Mouse (Mus musculus) forebrain, embryonic 13.5 days (tissue): ENCODE results near the gene Nup54. TPM values are rescaled to one million over a fixed set of nuclear protein-coding genes. Genes with fewer than 3 reads are reported as not detected.
A peak's percentile ranks its signal among the peaks of the same experiment; 100 is the strongest.

Source experiments
- ATAC-seq: fragments of 200-750 bp; cut with Nextera tagmentation; 2 replicates; pipeline ENCODE4 v1.8.0; 2017
- H3K27ac ChIP-seq: fragments of 300-500 bp; sonication (generic); 2 replicates; pipeline ENCODE4 v1.5.1; 2015; ENCODE audit warnings: inconsistent platforms, mild to moderate bottlenecking, moderate library complexity
- H3K27me3 ChIP-seq: fragments of 300-500 bp; sonication (generic); 2 replicates; pipeline ENCODE4 v1.6.1; 2015; ENCODE audit warnings: mild to moderate bottlenecking, inconsistent platforms
- H3K36me3 ChIP-seq: fragments of 300-500 bp; sonication (generic); 2 replicates; pipeline ENCODE4 v1.6.1; 2015; ENCODE audit warnings: mild to moderate bottlenecking, inconsistent platforms; ENCODE audit not compliant: poor library complexity, severe bottlenecking
- H3K4me1 ChIP-seq: fragments of 300-500 bp; sonication (generic); 2 replicates; pipeline ENCODE4 v1.6.1; 2015; ENCODE audit warnings: inconsistent platforms
- H3K4me2 ChIP-seq: fragments of 300-500 bp; sonication (generic); 2 replicates; pipeline ENCODE4 v1.6.1; 2015; ENCODE audit warnings: inconsistent platforms, mild to moderate bottlenecking, moderate library complexity
- H3K4me3 ChIP-seq: fragments of 300-500 bp; sonication (generic); 2 replicates; pipeline ENCODE4 v1.5.1; 2015; ENCODE audit warnings: mild to moderate bottlenecking, inconsistent platforms
- H3K9ac ChIP-seq: fragments of 300-500 bp; sonication (generic); 2 replicates; pipeline ENCODE4 v1.6.1; 2015; ENCODE audit warnings: mild to moderate bottlenecking, inconsistent platforms
- H3K9me3 ChIP-seq: fragments of 300-500 bp; sonication (generic); replicated peaks from 2 replicates; pipeline ENCODE4 v1.6.1; 2016; ENCODE audit warnings: inconsistent platforms
- WGBS: fragments of 180-500 bp; shearing (Covaris S2); methylation state at CpG from one replicate; pipeline ENCODE4 v1.1.7; 2015; 5-methylcytosine and 5-hydroxymethylcytosine counted together
- polyA plus RNA-seq: library from polyadenylated mRNA; unstranded; fragments of >200 nt; fragmentation: Nextera tagmentation; extraction: Ambion mirVana; gene quantifications from 2 replicates; pipeline ENCODE4 v1.2.1, GENCODE M21; 2015

Gene Nup54
- polyA plus RNA-seq, 1 experiment from 2014 or later: 56.1 TPM

DNA sequence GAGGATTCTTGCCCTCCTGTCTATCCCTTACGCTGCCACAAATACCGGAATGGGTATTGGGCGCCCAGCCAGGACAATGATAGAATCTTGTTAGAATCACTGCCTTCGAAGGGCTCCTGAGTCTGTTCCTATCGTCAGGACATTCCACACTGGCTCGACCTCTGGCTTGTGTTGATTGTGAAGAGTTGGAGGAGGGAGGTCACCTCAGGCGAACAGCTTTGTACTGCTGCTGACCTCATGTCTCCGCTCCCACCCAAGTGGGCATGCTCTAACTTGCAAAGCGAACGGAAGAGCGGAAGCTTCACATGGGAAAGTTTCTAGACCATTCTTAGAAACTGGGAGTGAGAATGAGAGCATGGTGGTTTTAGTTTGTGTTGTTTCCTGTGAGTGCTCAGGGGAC is 47.6 kb downstream of the Nup54 start:
- Histone ChIP-seq H3K4me1 (no peaks in the 10 kb centered on the region), H3K27ac (no peak overlapping the region), H3K9ac (no peak overlapping the region), H3K4me2 (no peak overlapping the region), H3K36me3 (no peaks in the 10 kb centered on the region), H3K9me3 (no peaks in the 10 kb centered on the region), H3K4me3 (no peak overlapping the region), H3K27me3 (peaks cover 25% of the 10 kb centered on the region)
- no peak for ATAC-seq
- WGBS: 80% methylated on average over 11 of the region's 11 CpGs

DNA sequence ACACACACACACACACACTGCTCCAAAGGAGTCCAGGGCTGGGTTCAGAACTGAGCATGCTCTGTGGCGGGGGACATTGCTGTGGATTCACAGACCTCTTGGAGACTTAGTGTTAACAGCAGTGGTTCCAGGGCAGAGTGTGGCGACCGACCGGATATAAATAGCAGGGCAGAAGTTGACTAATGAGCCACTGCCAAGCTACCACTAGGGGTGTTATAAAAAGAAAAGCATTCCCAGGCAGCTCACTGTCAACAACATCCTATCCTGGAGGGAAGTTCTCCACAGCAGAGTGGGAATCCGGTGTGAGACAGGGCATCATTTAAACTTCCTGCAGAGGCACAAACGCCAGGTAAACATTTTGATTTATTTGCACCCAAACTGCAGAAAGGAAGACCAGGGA is 48.4 kb downstream of the Nup54 start:
- Histone ChIP-seq H3K27me3 (peaks cover 17% of the 10 kb centered on the region), H3K27ac (no peak overlapping the region)
- ATAC-seq: no peak

DNA sequence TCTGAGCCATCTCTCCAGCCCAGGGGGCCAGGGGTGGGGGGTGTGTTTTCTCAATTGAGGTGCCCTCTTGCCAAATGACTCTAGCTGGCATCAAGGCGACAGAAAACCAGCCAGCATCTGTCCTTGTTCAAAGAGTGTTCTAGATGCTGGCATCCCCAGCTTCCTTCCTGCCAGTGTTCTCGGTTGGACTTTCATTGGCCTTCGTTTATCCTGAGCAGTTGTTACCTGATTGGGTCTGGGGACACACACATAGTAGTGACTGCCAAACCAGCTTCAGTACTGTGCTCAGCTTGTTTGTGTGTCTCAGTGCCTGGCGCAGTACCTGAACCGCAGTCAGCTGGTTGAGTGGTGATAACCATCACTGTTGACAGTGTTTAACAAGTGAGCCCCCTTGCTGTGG is 48.9 kb downstream of the Nup54 start:
- Histone ChIP-seq H3K4me2 (no peak overlapping the region), H3K27ac (no peak overlapping the region), H3K4me3 (no peak overlapping the region), H3K27me3 (peaks cover 12% of the 10 kb centered on the region), H3K4me1 (no peaks in the 10 kb centered on the region), H3K9ac (no peak overlapping the region), H3K36me3 (no peaks in the 10 kb centered on the region), H3K9me3 (no peaks in the 10 kb centered on the region)
- 89% methylated on average over 5 of the region's 5 CpGs for WGBS
- no peak for ATAC-seq

More for the DNA sequence above, 48.4 kb downstream of the Nup54 start:
- Histone ChIP-seq H3K36me3 (no peaks in the 10 kb centered on the region), H3K4me1 (no peaks in the 10 kb centered on the region), H3K4me2 (no peak overlapping the region), H3K4me3 (no peak overlapping the region), H3K9ac (no peak overlapping the region), H3K9me3 (no peaks in the 10 kb centered on the region)
- 58% methylated on average over 6 of the region's 6 CpGs for WGBS

DNA sequence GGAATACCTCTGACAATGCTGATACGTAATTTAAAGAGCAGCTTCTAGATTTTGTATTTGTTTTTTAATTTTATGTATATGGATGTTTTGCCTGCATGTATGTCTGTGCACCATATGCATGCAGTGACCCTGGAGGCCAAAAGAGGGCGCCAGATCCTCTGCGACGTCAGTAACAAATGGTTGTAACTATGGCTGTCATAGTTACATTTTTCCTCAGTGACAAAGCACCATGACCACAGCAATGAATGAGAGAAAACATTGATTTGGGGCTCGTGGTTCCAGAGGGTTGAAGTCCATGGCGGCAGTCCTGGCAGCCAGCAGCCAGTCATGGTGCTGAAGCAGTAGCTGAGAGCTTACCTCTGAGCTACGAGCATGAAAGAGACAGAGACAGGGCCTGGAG is 50.2 kb downstream of the Nup54 start:
- no peak overlapping the region for H3K27ac ChIP-seq
- H3K9me3 ChIP-seq: no peaks in the 10 kb centered on the region
- no peaks in the 10 kb centered on the region for H3K36me3 ChIP-seq
- peaks cover 1% of the 10 kb centered on the region; the same call in 1 of the 2 replicates for H3K27me3 ChIP-seq
- no peak overlapping the region for H3K4me3 ChIP-seq
- H3K4me1 ChIP-seq: no peaks in the 10 kb centered on the region
- no peak for ATAC-seq
- H3K9ac ChIP-seq: no peak overlapping the region
- 47% methylated on average over 7 of the region's 7 CpGs for WGBS
- no peak overlapping the region for H3K4me2 ChIP-seq

DNA sequence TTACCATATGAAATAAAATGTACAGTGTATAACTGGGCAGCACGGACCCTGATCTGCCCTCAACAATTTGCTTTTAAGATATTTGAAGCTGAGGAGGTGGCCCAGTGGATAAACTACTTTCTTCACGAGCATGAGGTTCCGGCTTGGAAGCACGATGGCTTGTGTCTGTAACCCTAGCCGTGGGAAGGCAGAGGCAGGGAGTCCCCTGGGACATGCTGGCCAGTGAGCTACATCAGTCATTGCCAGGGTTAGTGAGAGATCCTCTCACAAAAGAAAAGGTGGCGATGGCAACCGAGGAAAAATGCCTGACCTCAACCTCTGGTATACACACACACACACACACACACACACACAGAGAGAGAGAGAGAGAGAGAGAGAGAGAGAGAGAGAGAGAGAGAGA is 51.3 kb downstream of the Nup54 start:
- H3K27ac ChIP-seq: no peak overlapping the region
- 80% methylated on average over 7 of the region's 7 CpGs for WGBS
- H3K4me1 ChIP-seq: no peaks in the 10 kb centered on the region
- no peak overlapping the region for H3K4me3 ChIP-seq
- H3K4me2 ChIP-seq: no peak overlapping the region
- no peaks in the 10 kb centered on the region for H3K27me3 ChIP-seq
- H3K9ac ChIP-seq: no peak overlapping the region
- no peak for ATAC-seq
- no peaks in the 10 kb centered on the region for H3K36me3 ChIP-seq
- H3K9me3 ChIP-seq: no peaks in the 10 kb centered on the region

DNA sequence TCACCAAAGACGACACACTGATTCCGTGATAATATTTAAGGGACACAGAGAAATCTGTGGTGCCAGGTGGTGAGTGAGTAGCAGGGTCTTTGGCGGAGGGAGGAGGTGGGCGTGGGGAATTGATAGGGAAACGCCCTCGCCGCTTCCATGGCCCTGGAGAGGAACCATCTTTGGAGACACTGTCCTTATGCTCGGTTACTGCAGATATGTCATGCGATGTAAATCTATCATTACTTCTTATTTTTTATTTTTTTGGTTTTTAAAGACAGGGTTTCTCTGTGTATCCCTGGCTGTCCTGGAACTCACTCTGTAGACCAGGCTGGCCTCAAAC is 52.7 kb downstream of the Nup54 start:
- Histone ChIP-seq H3K27me3 (no peaks in the 10 kb centered on the region), H3K4me3 (no peak overlapping the region), H3K4me2 (no peak overlapping the region), H3K36me3 (no peaks in the 10 kb centered on the region), H3K9ac (no peak overlapping the region), H3K4me1 (peaks cover 3% of the 10 kb centered on the region; the same call in 1 of the 2 replicates), H3K9me3 (no peaks in the 10 kb centered on the region), H3K27ac (no peak overlapping the region)
- ATAC-seq: peak; percentile 20
- WGBS: 64% methylated on average over 9 of the region's 9 CpGs

DNA sequence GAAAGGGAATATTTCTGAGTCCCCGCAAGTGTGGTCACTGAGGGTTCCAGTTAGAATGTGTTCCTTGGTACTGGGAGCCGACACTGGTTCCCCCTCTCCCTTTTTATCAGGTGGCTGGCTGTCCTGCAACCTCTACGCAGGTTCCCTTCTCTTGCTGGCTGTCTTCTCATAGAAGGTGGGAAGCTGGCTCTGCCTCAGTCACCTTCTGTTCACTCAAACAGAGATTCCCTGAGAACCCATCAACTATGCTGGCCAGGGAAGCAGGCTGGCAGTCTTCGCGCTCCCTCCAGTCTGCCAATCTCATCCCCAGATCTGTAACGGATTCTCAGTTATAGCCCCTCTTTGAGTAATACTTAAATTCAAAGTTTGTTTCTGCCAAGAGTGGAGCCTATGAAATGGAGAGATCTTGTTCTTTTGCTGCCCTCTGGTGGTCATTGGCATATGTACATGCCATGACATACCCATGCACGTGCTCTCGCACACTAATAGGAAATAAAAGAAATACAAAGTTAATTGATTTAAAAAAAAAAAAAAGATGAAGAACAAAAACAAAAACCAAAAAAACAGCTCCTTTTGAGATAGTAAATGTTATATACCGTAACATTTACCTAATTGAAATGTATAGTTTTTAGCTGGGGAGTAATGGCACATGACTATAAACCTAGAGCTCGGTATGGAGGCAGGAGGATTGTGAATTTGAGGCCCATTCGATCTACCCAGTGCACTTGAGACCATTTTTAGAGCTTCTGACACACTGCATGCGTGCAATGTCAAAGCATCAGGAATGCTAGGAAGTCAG is 53.3 kb downstream of the Nup54 start:
- Histone ChIP-seq H3K9me3 (no peaks in the 10 kb centered on the region), H3K4me3 (no peak overlapping the region), H3K36me3 (no peaks in the 10 kb centered on the region), H3K27me3 (no peaks in the 10 kb centered on the region), H3K4me1 (peaks cover 9% of the 10 kb centered on the region), H3K27ac (no peak overlapping the region), H3K9ac (no peak overlapping the region), H3K4me2 (no peak overlapping the region)
- 40% methylated on average over 12 of the region's 12 CpGs for WGBS
- ATAC-seq: peak; percentile 90

DNA sequence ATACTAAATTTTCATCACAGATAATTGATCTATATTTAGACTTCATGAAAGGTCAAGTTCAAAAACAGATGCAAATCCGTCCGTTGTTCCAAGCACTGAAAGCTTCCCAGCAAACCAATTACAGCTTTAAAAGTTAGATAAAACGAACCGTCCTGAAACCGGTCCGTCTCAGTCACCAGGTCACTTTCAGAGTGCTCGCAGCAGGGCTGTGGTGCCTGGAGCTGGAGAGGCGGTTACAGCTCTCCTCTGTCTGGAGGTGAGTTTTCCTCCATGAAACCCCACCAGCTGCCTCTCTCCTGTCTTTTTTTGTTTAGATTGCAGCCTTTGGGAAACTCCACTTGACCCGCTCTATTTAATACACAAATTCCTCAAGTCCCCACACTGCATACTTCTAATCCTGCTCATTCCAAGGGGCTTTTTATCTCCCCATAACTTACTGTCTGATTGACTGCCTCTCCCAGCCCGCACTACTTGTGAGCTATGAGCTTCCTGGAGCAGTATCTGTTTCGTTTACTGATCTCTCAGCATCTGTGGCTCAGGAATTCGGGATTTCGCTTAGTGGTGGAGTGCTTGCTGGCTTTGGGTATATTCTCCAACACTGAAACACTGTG is 58.1 kb downstream of the Nup54 start:
- peaks cover 14% of the 10 kb centered on the region for H3K4me1 ChIP-seq
- H3K9me3 ChIP-seq: no peaks in the 10 kb centered on the region
- H3K27ac ChIP-seq: no peak overlapping the region
- no peaks in the 10 kb centered on the region for H3K27me3 ChIP-seq
- H3K36me3 ChIP-seq: no peaks in the 10 kb centered on the region
- peak overlapping the region; percentile 12; the same call in 1 of the 2 replicates for H3K4me2 ChIP-seq
- H3K4me3 ChIP-seq: no peak overlapping the region
- 33% methylated on average over 13 of the region's 13 CpGs for WGBS
- no peak overlapping the region for H3K9ac ChIP-seq
- no peak for ATAC-seq

DNA sequence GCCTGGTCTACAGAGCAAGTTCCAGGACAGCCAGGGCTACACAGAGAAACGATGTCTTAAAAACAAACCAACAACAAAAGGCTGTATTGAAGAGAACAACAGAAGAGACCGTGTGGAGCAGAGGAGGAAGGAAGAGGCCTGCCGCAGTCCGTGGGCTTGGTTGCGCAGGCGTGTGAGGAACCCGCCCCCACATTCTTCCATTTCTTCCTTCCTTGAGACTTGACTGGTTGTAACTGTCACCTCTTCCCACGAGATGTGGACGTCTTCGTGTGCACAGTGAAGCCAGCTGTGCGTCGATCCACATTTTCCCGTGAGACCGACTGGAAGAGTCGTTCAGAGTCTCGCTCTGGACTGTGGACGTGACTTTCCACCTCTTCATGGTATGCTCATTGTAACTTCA is 59.7 kb downstream of the Nup54 start:
- Histone ChIP-seq H3K4me3 (no peak overlapping the region), H3K4me2 (no peak overlapping the region), H3K9ac (no peak overlapping the region), H3K9me3 (no peaks in the 10 kb centered on the region), H3K4me1 (peaks cover 25% of the 10 kb centered on the region), H3K27ac (no peak overlapping the region), H3K27me3 (no peaks in the 10 kb centered on the region), H3K36me3 (no peaks in the 10 kb centered on the region)
- no peak for ATAC-seq
- WGBS: 87% methylated on average over 17 of the region's 17 CpGs

DNA sequence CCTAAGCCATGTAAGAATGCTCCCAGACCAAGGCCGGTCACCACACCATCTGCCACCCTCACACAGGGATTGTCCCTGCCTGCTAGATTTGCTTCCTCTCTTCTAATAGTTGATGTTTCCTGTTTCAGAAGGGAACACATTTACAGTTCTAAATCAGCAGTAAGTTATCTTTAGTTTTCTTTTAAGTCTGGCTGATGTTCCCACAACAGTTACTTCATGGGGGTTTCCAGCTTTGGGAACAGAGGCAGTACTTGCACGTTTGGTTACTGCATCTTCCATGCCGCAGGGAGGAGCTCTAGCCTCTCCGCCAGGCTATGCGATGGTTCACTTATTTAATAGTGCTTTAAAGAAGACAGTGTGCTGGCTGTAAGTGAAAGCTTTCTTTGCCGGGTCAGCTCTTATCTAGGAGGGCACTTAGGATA is 60.3 kb downstream of the Nup54 start:
- Histone ChIP-seq H3K4me1 (peaks cover 25% of the 10 kb centered on the region), H3K27ac (no peak overlapping the region), H3K4me3 (no peak overlapping the region), H3K9me3 (no peaks in the 10 kb centered on the region), H3K36me3 (no peaks in the 10 kb centered on the region), H3K9ac (no peak overlapping the region), H3K27me3 (no peaks in the 10 kb centered on the region), H3K4me2 (no peak overlapping the region)
- WGBS: 81% methylated on average over 6 of the region's 6 CpGs
- ATAC-seq: no peak

DNA sequence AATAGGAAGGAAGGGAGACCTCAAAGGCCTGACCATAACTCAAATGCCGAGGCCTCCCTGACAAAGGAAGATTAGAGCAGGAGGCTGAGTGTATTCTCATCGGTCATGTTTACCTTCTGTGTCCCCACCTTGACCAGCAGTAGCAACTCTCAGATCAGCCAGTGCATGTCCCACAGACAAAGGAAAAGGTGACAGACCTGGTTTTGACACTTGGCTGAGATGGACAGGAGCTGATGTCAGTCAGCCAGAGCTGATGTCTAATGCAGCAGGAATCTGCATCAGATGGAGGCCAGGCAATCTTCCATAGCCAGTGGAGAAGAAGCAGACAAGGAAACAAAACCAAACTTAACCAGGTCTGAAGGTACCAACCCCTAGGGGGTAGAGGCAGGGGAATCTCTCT is 62.4 kb downstream of the Nup54 start:
- Histone ChIP-seq H3K9me3 (no peaks in the 10 kb centered on the region), H3K36me3 (no peaks in the 10 kb centered on the region), H3K27ac (no peak overlapping the region), H3K27me3 (no peaks in the 10 kb centered on the region), H3K4me3 (no peak overlapping the region), H3K4me1 (peaks cover 31% of the 10 kb centered on the region), H3K9ac (no peak overlapping the region), H3K4me2 (no peak overlapping the region)
- no peak for ATAC-seq
- WGBS: 80% methylated on average over 2 of the region's 2 CpGs

DNA sequence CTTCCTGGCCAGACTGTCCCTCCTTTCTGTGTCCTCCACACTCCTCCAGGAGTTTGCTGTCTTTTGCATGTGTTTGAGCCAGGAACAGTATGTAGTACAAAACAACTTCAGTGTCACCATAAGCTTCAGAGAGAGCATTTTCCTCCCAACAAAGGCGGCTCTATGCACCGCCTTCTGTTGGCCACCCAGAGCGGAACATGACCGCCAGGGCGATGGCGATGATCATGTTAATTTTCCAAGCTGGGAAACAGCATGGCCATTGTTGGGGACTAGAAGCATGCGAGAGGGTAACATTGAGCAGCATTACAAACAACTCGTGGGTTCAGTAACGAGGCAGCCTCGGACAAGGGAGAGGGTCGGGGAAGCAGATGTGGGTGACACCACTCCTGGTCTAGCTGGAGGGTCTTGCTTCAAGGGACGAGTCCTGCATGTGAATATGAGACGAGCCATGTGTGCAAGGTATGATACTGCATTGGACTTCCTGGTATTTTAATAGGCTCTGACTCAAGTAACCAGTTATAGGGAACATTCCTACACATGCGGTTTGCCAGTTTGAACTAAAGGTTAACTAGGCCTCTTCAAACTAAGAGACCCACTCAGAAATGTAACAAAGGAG is 63.5 kb downstream of the Nup54 start:
- Histone ChIP-seq H3K4me3 (no peak overlapping the region), H3K27me3 (no peaks in the 10 kb centered on the region), H3K4me1 (peaks cover 20% of the 10 kb centered on the region; the same call in 1 of the 2 replicates), H3K9me3 (no peaks in the 10 kb centered on the region), H3K36me3 (no peaks in the 10 kb centered on the region), H3K27ac (peak overlapping the region; percentile 23; the same call in 1 of the 2 replicates), H3K9ac (no peak overlapping the region), H3K4me2 (no peak overlapping the region)
- peak; percentile 53; the same call in 1 of the 2 replicates for ATAC-seq
- WGBS: 46% methylated on average over 14 of the region's 14 CpGs
